Mouse (Mus musculus) kidney, embryonic 16.5 days (tissue): ENCODE measurements around the gene Ublcp1. TPM values are rescaled to one million over a fixed set of nuclear protein-coding genes. Genes with fewer than 3 reads are reported as not detected.

Source experiments
- ATAC-seq: fragments of 200-750 bp; cut with Nextera tagmentation; 2 replicates; pipeline ENCODE4 v1.8.0; 2017; ENCODE audit warnings: moderate TSS enrichment; ENCODE audit not compliant: low FRiP score, low TSS enrichment
- H3K27ac ChIP-seq: fragments of 300-500 bp; sonication (generic); 2 replicates; pipeline ENCODE4 v1.5.1; 2014; ENCODE audit warnings: low read length
- H3K27me3 ChIP-seq: fragments of 300-500 bp; sonication (generic); 2 replicates; pipeline ENCODE4 v1.6.1; 2014; ENCODE audit warnings: low read length, control low read depth, mixed read lengths; ENCODE audit not compliant: insufficient read depth
- H3K36me3 ChIP-seq: fragments of 300-500 bp; sonication (generic); 2 replicates; pipeline ENCODE4 v1.6.1; 2014; ENCODE audit warnings: low read length, control low read depth, mixed read lengths; ENCODE audit not compliant: insufficient read depth
- H3K4me1 ChIP-seq: fragments of 300-500 bp; sonication (generic); 2 replicates; pipeline ENCODE4 v1.6.1; 2014; ENCODE audit warnings: low read length, control low read depth, mixed read lengths; ENCODE audit not compliant: insufficient read depth
- H3K4me2 ChIP-seq: fragments of 300-500 bp; sonication (generic); replicated peaks from 2 replicates; pipeline ENCODE4 v1.6.1; 2014; ENCODE audit warnings: low read depth, low read length
- H3K4me3 ChIP-seq: fragments of 300-500 bp; sonication (generic); 2 replicates; pipeline ENCODE4 v1.5.1; 2014; ENCODE audit warnings: mild to moderate bottlenecking, low read length
- H3K9ac ChIP-seq: fragments of 300-500 bp; sonication (generic); replicated peaks from 2 replicates; pipeline ENCODE4 v1.6.1; 2014; ENCODE audit warnings: low read length
- H3K9me3 ChIP-seq: fragments of 300-500 bp; sonication (generic); 2 replicates; pipeline ENCODE4 v1.6.1; 2016; ENCODE audit warnings: low read length, control low read depth
- WGBS: fragments of 180-500 bp; shearing (Covaris S2); extraction: QIAGEN DNeasy Blood & Tissue Kit; methylation state at CpG from one replicate; pipeline ENCODE4 v1.1.7; 2014; 5-methylcytosine and 5-hydroxymethylcytosine counted together
- polyA plus RNA-seq: library from polyadenylated mRNA; unstranded; fragments of >200 nt; fragmentation: Nextera tagmentation; extraction: Ambion mirVana; gene quantifications from 2 replicates; pipeline ENCODE4 v1.2.1, GENCODE M21; 2015

Ublcp1 gene
- polyA plus RNA-seq, 1 experiment from 2014 or later = 63.2 TPM

DNA sequence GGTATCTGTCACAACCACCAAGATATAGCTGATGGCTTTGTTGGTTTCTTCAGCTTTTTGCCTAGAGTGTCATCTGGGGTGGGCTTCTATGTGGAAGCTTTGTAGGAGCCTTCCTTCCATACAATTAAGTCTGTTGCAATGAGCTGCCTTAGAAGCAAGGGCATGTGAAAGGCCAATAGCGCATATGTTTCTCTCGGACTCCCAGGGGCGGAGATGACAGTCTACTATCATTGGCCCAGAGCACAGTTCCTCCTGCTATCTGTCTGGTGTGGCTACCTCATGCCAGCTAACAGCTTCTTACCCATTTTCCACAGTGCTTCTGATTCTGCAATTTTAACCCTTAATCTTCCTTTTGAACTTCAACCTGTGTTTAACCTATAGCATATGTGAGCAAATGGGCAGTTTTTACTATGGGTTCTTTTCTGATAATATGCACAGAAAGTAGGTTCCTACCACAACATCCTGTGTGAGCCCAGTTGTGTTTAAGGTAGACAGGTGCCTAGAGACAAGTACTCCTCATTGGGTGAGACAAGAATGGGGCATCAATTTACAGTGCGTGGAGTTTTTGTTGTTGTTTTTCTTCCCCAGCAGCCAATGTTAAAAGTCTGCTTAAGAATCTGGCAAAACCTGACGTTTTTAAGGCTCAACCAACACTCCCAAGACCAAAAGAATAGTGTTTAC is 24.5 kb upstream of the Ublcp1 start:
- no peak overlapping the region for H3K9ac ChIP-seq
- H3K27ac ChIP-seq = no peak overlapping the region
- no peaks in the 10 kb centered on the region for H3K27me3 ChIP-seq
- no peaks in the 10 kb centered on the region for H3K9me3 ChIP-seq
- WGBS = 81% methylated on average over 5 of the region's 5 CpGs
- H3K4me1 ChIP-seq = peaks cover 11% of the 10 kb centered on the region; the same call in 1 of the 2 replicates
- H3K4me3 ChIP-seq = no peak overlapping the region
- no peak overlapping the region for H3K4me2 ChIP-seq
- no peaks in the 10 kb centered on the region for H3K36me3 ChIP-seq
- no peak for ATAC-seq

DNA sequence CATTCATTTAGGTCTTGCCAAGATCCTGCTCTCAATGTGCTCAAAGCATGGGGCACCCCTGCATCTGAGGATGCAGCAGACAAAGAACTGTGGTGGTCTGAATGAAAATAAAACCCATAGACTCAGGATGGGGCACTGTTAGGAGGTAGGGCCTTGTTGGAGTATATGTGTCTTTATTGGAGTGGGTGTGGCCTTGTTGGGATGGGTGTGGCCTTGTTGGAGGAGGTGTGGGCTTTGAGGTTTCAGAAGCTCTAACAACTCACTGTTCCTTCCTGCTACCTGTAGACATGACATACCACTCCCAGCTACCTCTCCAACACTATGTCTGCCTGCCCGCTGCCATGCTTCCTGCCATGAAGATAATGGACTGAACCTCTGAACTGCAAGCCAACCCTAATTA is 18.8 kb upstream of the Ublcp1 start:
- Histone ChIP-seq H3K9me3 (no peaks in the 10 kb centered on the region), H3K9ac (no peak overlapping the region), H3K27ac (no peak overlapping the region), H3K4me2 (no peak overlapping the region), H3K4me3 (no peak overlapping the region), H3K4me1 (no peaks in the 10 kb centered on the region), H3K36me3 (no peaks in the 10 kb centered on the region), H3K27me3 (no peaks in the 10 kb centered on the region)
- 96% methylated on average over 1 of the region's 1 CpGs for WGBS
- no peak for ATAC-seq

DNA sequence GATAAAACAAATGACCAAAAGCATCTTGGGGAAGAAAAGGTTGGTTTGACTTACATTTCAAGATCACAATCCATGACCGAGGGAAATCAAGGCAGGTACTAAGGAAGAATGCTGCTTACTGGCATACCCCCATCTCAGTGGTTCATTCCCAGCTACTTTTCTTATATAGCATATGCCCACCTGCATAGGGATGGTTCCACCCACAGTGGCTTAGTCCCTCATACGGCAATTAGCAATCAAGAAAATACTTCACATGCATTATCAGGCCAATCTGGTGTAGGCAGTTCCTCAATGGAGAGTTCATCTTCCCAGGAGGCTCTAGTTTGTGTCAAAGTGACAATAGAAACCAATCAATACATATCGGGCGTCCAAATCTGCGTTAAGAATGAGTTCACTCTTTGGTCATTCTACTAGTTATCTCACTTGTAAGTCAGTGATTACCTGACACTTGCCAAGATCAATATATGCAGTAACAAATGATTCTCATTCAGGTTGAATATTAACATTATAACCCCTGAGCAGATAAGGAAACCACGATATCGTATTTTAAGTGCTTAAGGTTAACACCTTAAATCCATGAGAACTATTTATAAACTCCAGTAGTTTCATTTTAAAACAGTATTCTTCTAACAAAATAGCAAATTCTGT is 14.9 kb upstream of the Ublcp1 start:
- WGBS = 88% methylated on average over 7 of the region's 7 CpGs
- ATAC-seq = no peak
- no peaks in the 10 kb centered on the region for H3K9me3 ChIP-seq
- no peaks in the 10 kb centered on the region for H3K27me3 ChIP-seq
- no peak overlapping the region for H3K9ac ChIP-seq
- H3K4me3 ChIP-seq = no peak overlapping the region
- H3K4me1 ChIP-seq = no peaks in the 10 kb centered on the region
- H3K27ac ChIP-seq = no peak overlapping the region
- H3K4me2 ChIP-seq = no peak overlapping the region
- H3K36me3 ChIP-seq = no peaks in the 10 kb centered on the region

DNA sequence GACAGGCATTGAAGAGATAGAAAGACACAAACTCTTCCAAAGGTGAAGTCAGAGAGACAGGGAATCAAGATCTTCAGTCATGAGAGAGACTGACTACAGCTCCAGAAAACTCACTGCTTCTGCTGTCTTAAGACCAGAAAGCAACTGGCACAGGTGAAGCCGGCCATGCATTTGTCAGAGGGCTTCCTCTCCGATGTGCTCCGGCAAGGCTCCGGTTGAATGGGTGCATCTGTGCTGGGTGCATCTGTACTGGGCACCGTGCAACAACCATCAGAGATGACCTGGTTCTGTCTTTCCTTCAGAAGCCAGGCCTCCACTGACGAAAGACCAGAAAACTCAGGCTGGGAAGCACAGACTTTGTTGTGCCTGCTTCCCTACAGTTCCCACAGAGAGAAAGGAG is 9.9 kb upstream of the Ublcp1 start:
- Histone ChIP-seq H3K4me1 (no peaks in the 10 kb centered on the region), H3K9me3 (no peaks in the 10 kb centered on the region), H3K4me2 (no peak overlapping the region), H3K4me3 (no peak overlapping the region), H3K9ac (no peak overlapping the region), H3K27me3 (no peaks in the 10 kb centered on the region), H3K36me3 (no peaks in the 10 kb centered on the region), H3K27ac (no peak overlapping the region)
- no peak for ATAC-seq
- WGBS = 85% methylated on average over 6 of the region's 6 CpGs

DNA sequence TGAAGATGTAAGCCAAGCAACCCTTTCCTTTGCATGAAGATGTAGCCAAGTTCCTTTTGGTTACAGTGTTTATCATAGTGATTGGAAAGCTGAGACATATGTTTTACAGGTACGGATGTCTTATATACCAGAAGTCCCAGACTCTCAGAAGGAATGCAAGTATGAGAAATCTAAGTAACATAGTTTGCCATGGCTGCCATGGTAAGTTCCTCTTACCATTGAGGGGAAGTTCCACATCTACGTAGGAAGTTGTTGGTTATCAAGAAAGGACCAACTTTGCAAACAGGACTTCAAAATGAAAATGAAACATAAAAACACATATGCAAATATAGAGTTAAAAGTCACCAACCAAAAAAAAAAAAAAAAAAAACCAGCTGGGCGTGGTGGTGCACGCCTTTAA is 8.1 kb upstream of the Ublcp1 start:
- Histone ChIP-seq H3K36me3 (no peaks in the 10 kb centered on the region), H3K27me3 (no peaks in the 10 kb centered on the region), H3K9me3 (no peaks in the 10 kb centered on the region), H3K27ac (no peak overlapping the region), H3K9ac (no peak overlapping the region), H3K4me1 (no peaks in the 10 kb centered on the region), H3K4me2 (no peak overlapping the region), H3K4me3 (no peak overlapping the region)
- no peak for ATAC-seq
- 92% methylated on average over 4 of the region's 4 CpGs for WGBS

DNA sequence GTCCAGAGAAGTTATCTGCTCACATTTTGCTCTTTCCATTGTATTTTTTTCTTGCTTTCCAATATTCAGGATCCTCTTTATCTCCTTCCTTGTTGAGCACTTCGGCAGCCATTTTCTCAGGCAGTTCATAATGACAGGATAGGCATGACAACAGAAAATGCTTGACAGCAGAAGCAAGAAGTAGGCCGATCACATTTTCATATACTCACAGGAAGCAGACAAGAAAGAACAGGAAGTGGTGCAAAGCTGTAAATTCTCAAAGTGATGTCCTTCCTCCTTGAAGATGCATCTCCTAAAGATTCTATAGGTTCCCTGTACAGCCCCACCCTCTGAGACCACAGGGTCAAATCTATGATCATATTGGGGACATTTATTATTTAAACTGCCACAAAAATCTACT is 6.1 kb upstream of the Ublcp1 start:
- no peak for ATAC-seq
- Histone ChIP-seq H3K27me3 (no peaks in the 10 kb centered on the region), H3K27ac (no peak overlapping the region), H3K4me1 (peaks cover 4% of the 10 kb centered on the region), H3K9ac (no peak overlapping the region), H3K4me2 (no peak overlapping the region), H3K36me3 (no peaks in the 10 kb centered on the region), H3K4me3 (no peak overlapping the region), H3K9me3 (no peaks in the 10 kb centered on the region)
- WGBS = 86% methylated on average over 2 of the region's 2 CpGs

DNA sequence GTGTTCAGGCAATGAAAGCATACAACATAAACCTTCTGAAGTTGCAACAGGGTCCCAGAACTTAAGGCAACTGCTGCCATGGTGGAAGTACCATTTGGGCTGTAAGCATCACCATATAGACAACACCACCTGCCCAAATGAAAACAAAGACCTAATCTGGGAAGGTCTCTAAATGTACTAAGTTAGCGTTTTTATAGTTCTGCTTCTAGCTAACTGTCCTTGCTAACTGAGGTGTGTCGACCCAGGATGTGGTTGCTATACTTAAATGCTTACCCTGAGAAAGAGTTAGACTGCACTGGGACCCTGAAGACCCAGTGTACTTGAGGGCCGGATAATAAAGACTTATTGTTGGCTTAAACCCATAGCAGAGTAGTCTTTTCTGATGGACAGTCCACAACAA is 5.2 kb upstream of the Ublcp1 start:
- no peak overlapping the region for H3K27ac ChIP-seq
- H3K4me1 ChIP-seq = peaks cover 7% of the 10 kb centered on the region
- H3K36me3 ChIP-seq = no peaks in the 10 kb centered on the region
- no peaks in the 10 kb centered on the region for H3K27me3 ChIP-seq
- WGBS = 63% methylated on average over 3 of the region's 3 CpGs
- no peak overlapping the region for H3K9ac ChIP-seq
- no peaks in the 10 kb centered on the region for H3K9me3 ChIP-seq
- no peak overlapping the region for H3K4me3 ChIP-seq
- H3K4me2 ChIP-seq = no peak overlapping the region
- ATAC-seq = no peak

DNA sequence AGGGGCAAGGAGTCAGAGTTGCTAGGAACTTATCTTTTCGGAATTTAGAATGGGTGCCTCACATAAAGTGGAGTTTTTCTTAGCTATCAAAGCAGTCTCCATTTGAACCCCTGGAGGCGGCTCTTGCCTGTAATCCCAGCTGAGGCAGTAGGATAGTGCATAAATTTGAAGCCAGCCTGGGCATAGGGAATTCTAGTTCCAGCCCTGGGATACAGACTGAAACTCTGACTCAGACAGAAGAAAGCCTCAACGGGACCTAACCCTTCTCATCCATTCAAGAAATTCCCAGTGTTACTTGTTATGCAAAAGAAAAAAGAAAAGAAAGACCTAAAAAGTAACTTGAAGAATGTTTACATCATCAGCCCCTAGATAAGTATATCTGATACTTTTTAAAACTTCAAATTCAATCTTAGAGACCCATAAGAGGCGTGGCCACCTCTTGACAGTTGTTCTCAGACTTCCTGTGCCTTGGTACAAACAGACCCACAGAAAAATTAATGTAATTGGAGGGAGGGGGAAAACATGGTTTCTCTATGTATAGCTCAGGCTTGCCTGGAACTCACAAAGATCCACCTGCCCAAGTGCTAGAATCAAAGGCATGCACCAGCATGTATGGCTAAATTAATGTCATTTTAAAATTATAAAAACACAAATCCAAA is 1.2 kb upstream of the Ublcp1 start:
- no peak for ATAC-seq
- WGBS = 21% methylated on average over 4 of the region's 4 CpGs
- H3K4me2 ChIP-seq = peak overlapping the region; percentile 89
- peaks cover 14% of the 10 kb centered on the region for H3K4me1 ChIP-seq
- H3K27ac ChIP-seq = peak overlapping the region; percentile 98
- no peaks in the 10 kb centered on the region for H3K36me3 ChIP-seq
- no peaks in the 10 kb centered on the region for H3K9me3 ChIP-seq
- H3K27me3 ChIP-seq = no peaks in the 10 kb centered on the region
- H3K4me3 ChIP-seq = peak overlapping the region; percentile 73
- peak overlapping the region; percentile 73 for H3K9ac ChIP-seq

DNA sequence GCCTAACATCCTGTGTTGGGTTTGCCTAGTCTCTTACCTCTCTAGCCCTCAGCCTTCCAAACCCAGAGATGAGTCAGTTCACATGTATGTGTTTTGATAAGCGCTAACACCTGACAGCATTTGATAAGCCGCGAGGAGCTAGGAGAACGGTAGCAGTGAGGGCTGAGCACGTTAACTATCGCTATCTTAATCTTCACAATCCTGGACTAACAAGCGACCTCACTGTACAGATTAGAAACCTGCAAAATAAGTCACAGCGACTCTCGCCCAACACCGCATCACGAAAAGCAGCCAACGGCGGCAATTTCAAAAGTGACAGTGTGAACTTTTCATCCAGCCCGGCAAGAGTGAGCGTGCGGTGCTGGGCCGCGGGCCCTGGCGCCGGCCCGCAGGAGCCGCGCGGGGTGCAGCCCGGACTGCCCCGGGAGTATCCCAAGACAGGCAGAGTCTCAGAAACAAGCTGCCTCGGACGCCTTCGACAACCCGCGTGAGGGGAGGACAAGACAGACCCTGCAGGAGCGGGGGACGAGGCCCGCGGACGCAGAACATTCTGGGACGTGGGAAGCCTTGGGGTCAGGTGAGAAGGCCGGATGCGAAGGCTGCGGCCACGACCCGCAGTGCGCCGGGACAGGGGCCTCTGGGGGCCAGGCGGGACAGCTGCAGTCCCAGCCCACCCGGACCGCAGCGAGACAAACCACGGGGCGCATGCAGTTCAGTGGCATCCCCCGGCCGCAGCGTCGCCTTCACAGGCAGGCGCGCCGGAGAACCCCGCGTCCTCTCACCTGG is 459 bp downstream of the Ublcp1 start:
- WGBS = under 1% methylated on average over 59 of the region's 59 CpGs
- peak overlapping the region; percentile 98 for H3K27ac ChIP-seq
- peak overlapping the region; percentile 89 for H3K4me2 ChIP-seq
- peak overlapping the region; percentile 73 for H3K9ac ChIP-seq
- no peaks in the 10 kb centered on the region for H3K9me3 ChIP-seq
- H3K27me3 ChIP-seq = no peaks in the 10 kb centered on the region
- H3K4me3 ChIP-seq = peak overlapping the region; percentile 73
- H3K4me1 ChIP-seq = peaks cover 14% of the 10 kb centered on the region
- H3K36me3 ChIP-seq = 0 out of 2 replicates have a peak, but pooled peaks cover 3% of the 10 kb centered on the region
- peak; percentile 89 for ATAC-seq
